Mouse (Mus musculus) lung, postnatal 10 days (tissue): ENCODE measurements at regions not wholly inside any gene's neighbourhood (a gene's known extent, or its start where the extent isn't known, plus 50 kb on each side); places are given as distances from the start of the nearest gene placed in this dataset.
A peak's percentile ranks its signal among the peaks of the same experiment; 100 is the strongest.

ENCODE experiments used
- DNase-seq: peaks from one replicate; pipeline ENCODE4 v3.0.0; 2021

DNA sequence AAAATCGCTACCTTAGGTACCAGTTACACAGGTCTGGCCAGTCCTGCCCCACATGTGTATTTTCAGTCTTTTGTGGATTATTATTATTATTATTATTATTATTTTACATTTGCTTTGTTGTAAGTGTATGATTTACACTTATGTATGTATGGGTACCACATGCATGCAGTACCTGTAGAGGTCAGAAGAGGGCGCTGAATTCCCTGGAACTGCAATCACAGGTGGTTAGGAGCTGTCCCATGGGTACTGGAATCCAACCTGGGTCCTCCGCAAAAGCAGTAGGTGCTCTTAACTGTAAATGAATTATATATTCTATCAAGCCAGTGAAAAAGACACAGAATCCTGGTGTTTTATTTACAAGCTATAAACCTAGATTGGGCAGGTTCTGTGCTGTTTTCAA lies 131.4 kb upstream of the Psmd7 start:
- no peak for DNase-seq

DNA sequence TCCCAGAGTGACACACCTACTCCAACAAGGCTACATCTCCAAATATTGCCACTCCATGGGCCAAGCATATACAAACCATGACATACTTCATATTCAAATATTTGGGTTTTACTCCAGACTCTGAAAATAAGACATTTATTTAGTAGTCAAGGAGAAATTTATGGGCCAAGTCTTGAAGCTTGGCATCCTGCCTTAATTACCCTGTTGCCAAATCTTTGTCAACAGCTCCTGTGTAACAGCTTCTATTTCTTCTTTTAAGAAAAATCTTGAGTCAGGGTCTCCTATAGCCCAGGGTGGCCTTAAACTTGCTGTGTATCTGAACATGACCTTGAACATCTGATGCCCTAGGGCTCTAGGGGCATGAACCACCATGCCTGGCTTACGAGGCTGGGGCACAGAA lies 138.5 kb upstream of the Psmd7 start:
- DNase-seq: no peak

DNA sequence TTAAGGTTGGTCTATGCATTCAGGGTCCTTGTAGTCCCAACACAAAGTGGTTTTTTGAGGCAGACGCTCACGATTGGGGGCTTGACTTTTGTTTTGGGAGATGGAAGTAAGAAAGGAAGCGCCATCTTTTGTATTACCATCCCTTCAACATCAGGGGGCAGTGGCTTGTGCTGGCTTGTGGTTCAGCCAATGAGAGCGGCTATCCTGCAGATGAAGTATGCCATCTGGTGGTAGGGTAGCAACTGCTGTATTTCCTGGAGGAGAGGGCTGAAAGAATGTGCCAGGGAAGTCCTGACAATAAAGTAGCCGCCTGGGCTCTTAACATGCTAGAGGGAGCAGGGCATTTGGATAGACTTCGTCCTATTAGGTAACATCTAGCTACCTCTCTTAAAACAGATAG lies 139.0 kb upstream of the Psmd7 start:
- DNase-seq: no peak

DNA sequence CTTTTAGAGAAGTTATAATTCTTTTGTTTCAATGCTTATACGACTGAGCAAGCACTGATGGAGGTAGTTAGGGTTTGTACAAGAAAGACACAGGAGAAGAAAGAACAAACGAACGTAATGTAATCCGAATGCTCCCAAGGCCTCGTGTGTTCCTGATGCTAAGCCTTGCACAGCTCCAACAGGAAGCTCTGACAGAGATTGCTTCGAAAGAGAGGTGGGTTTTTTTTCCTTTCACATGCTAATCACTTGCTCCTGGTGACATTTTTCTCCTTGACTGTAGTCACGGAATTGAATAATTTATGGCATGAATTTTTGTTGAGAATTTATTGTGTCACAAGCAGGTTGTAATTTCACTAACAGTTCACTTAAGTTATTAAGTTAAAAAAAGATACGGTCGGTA lies 150.8 kb upstream of the Psmd7 start:
- DNase-seq: no peak

DNA sequence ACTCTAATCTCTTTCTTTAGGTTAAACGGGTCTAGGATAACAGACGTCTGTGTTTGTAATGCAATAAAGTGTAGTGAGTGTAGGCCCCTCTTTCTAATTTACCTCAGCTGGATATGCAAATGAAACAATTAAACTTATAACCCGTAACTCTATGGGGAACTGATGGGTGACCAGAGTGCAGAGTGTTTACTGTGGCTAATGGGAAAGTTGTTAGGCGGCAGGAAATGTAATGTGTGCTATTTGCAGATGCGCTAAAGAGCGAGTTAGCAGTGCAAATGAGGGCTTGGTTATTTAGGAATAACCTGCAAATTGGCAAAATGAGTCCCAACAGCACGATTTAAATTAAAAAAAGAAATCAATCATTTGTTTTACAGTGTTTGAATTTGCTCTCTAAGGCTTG lies 168.8 kb upstream of the Psmd7 start:
- DNase-seq: no peak

DNA sequence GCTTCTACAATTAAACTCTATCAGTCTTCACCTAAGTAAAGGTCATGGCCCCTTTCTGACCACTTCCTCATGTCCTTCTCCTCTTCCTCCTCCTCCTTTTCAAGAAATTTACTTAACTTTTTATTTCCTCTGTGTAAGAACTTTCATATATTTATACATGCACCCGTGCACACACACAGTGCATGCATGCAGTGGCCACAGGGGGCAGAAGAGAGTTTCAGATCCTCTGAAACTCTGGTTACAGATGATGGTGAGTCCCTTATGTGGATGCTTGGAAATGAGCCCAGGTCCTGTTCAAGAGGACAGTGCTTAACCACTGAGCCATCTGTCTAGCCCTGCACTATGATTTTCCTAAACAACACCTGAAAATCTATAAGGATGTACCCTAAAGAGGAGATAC lies 170.4 kb upstream of the Psmd7 start:
- DNase-seq: no peak

DNA sequence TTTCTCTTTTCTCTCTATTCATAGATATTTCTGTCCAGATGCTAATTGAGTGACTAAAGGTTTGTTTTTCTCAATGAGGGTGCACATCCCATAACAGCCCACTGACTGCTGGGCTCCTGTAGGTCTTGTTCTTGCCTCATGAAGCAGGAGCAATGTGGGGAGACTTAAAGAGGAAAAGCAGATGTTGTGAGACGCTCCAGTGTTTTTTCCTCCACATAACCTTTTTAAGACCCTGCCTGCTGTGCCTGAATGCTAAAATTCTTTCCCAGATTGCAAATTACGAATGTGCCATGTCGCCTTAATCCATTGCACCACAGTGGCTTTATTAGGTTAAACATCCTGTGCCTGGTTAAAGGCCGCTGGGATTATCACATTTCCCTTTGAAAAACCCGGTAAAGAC lies 165.5 kb upstream of the Zfhx3 start:
- DNase-seq: no peak

DNA sequence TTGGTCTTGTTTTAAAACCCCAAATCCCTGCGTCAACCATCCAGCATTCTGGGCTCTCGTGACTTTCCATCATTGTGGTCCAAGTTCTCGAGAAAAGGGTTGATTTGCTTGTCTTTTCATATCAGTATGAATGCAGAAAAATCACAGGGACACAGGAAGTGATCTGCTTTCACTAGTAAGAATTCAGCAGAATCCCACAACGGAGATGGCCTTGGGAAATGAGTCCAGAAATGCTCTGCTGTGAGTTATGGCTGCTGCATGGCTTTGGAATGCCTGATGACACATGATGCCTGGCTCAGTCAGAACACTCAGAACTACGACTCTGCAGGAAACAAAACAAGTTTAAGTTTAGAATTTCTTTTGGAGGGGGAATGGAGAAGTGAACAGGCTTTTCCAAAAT lies 156.7 kb upstream of the Zfhx3 start:
- DNase-seq: peak; percentile 6

DNA sequence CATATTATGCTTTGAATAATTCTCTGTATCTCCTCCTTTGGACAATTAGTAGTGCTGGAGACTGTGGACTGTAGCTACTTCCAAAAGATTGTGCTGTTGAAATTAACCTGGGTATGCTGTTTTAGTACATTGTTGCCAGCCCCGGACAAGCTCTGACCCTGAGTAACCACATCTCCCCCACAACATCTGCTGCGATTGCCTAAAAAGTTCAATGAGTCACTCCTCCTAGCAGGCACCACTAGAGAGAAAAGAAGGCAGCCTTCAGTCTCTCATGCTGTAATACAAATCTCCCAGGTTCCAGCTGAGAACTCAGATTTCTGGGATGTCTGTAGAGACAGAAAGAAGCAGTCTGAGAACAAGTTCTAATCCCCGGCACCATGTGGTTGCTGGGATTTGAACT lies 150.2 kb upstream of the Zfhx3 start:
- DNase-seq: no peak

DNA sequence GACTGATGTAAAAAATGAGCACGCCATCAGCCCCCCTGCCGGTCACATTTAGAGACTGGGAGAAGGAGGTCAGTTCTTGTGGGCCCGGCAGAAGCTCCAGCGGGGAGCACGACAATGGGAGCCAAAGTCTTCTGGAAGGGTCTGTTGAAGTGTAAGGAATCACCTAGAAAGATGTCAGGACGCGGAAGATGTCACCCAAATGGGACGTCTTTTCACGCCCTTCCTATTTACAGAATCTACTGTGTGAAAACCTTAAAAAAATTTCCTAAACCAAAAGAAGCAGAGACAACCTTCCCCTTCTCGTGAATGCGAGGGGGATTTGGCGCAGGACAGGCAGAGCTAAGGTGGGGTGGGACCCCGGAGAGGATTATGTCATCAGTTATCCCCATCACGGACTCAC lies 127.5 kb upstream of the Zfhx3 start:
- no peak for DNase-seq

DNA sequence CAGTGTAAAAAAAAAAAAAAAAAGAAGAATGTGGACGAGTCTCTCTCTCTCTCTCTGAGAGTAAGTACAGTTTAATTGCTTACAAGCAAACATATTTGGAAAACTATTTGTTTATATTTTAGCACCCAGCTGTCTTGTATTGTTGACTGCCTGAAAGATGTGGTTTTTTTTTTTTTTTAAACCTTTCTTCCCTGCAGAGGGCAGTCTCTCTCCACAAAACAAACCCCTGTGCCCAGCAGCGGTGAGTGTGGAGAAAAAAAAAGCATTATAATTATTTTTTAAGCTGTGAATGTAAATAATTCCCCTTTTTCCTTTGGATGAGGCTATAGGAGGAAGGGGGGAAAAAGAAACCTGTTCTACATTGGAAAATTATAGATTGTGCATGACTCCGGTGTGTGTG lies 126.7 kb upstream of the Zfhx3 start:
- peak; percentile 8 for DNase-seq

DNA sequence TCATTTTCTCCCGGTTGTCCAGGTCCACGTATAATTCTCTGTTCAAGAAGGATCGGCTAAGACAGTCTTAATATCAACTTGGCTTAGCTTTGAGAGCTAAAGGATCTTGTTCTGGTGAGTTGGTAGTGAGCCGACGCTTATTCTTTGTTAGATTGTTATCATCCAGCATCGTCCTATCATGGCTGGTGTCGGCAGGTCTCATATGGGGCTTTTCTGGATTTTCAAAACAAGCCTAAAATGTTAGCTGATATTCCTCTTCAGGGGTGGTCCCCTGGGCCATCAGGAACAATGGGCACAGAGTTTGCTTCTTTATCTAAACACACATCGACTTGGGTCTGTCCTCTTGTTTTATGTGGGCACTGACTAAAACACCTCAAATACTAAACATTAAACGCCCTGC lies 124.6 kb upstream of the Zfhx3 start:
- DNase-seq: no peak

DNA sequence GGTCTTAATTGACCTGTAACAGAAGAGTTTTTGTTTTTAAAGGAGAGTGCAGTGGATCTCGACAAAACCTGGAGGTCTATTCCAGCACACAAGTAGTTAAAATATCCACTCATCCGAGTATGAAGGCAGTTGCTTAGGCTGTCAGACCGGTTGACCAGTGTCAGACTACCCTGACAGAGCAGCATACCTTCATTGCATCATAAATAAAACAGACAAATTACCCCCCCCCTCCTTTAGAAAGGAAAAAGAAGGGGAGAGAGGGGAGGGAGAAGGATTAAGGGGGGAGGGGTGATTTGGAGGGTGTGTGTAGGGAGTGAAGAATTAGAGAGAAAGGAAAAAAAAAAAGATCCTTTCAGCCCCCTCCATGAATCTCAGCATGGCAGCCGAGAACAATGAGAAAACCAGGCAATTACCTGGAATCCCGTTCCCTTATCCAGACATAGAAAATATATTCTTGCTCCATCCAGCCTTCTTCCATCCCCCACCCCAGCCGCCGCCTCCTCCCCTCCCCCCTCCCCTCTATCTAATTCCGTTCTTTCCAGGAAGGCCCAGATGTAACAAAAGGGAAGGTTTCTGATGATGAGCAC lies 122.2 kb upstream of the Zfhx3 start:
- DNase-seq: peak; percentile 3

DNA sequence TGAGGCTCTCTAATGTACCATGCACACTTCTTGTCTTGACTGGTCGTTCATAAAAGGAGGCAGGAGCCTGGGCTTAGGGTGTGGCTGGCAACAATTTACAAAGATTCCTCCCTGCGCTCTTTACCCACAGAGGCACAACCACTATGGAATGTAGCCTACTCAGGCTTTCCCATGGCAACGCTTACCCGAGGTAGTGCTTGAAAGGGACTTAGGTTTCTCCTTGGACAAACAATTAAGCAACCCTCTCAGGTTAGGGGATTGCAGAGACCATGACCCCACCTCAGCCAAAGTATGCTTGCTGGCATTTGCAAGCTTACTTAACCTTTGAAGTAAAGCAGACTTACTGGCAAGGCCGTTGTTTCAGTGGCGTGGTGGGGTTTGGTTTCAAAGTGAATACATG lies 120.9 kb upstream of the Zfhx3 start:
- peak; percentile 65 for DNase-seq

DNA sequence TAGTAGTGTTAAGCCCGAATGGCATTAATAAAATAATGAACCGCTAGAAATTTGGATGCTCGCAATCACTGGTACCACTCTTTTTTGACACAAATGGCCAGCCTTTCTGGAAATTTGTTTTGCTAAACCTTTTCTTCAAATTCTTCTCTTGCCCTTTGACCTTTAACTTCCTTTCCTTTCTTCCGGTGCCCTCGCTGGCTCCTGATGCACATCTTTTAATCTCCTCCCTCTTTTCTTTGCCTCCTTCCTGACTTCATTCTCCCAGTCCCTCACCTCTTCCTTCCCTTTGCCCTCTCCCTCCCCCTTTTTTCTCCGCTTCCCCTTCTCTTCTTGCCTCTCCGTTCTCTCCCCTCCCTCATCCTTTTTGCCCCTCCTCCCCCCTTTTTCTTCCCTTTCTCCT lies 118.3 kb upstream of the Zfhx3 start:
- DNase-seq: no peak

DNA sequence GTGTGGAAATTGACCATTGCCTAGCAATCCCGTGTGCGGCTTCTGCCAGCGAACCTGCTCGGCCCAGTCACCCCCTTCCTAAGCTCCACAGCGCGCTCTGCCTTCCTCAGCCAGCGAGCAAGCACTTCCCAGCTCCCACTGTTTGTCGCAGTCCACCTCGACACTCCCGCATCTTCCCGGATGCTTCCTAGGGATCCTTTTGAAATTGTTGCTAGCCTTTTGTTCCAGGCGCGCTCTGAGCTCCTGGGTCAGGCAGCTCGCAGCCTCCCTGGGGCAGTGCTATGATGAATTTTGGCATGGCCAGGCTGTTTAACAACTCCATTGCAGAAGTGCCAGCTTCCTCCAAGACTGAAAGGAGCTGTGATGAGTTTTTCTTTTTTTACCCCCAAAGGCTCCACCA lies 117.8 kb upstream of the Zfhx3 start:
- peak; percentile 3 for DNase-seq

DNA sequence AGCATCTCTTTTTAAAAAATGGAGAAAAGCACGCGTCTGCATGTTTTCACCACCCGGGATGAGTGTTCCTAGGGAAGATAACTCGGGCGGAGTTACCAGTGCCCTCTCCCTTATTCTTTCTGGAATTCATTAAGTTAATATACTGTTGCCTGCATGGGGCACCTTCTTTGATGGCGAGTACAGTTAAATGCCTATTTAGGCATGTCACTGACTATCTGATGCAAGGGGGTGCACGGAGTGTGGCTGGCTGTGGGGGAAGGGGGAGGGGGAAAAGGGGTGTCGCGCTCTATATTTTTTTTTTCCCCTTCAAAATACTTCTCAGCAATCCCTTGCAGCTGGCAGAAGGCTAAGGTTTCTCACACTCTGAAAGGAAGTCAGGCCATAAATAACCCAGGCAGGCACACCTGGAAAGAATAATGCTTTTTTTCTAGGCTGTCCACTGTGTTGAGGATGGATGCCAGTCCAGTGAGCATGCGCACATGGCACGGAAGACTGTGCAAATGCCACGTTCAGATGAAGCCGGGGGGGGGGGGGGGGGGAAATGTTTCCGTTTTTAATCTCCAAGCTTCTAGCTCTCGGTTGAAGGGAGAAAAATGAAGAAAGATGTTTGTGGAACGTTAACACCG lies 114.8 kb upstream of the Zfhx3 start:
- no peak for DNase-seq

DNA sequence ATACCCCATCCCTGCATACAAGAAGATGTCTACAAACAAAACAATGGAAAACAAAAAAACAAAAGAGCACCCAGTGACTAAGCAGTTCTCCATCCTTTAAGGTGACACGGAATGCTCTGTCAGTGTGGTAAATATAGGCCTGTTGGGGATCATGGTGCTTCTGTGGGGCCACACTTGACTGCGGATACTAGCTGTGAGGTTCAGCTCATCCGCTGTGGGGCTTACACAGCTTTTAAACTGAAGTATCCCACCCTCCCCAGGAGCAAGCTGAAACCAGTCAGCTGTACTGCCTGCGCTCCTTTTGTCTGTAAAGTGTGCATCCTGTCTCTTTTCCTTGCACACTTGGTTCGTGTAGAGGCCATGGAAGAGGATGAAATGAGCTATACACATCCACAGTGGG lies 113.9 kb upstream of the Zfhx3 start:
- DNase-seq: no peak

DNA sequence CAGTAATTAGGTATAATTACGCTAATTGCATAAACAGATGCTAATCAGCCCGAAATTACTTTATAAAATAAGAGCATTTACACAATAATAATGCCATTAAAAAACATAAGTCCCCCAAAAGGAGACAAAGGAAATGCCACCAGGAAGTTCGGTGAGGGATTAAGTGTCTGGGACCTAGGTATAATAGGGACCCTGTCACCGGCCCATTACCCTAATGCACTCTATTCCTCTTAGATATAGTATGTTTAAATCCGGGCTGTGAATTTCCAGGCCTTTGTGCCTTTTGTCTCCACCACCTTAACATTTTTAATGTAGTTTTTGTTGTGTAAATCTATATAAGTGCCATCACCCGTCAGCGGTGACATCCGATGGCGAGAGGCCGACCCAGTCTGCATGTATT lies 109.0 kb upstream of the Zfhx3 start:
- no peak for DNase-seq

DNA sequence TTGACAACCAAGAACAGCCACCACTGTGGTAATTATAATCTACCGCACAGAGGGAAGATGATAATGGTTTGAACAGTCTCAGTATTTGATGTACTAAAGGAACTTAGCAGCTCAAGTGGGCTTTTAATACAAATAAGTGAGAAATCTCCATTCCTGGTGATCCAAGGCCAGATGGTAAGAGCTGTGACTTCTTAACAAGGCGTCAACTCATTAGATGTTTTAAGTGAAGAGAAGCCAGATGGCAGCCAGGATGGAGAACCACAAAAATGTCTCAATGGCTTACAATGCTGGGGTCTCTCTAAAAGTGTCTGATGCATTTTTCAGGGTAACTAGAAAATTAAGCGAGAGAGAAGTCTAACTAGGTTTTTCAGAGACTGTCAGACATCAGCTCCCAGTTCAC lies 96.3 kb upstream of the Zfhx3 start:
- DNase-seq: no peak

DNA sequence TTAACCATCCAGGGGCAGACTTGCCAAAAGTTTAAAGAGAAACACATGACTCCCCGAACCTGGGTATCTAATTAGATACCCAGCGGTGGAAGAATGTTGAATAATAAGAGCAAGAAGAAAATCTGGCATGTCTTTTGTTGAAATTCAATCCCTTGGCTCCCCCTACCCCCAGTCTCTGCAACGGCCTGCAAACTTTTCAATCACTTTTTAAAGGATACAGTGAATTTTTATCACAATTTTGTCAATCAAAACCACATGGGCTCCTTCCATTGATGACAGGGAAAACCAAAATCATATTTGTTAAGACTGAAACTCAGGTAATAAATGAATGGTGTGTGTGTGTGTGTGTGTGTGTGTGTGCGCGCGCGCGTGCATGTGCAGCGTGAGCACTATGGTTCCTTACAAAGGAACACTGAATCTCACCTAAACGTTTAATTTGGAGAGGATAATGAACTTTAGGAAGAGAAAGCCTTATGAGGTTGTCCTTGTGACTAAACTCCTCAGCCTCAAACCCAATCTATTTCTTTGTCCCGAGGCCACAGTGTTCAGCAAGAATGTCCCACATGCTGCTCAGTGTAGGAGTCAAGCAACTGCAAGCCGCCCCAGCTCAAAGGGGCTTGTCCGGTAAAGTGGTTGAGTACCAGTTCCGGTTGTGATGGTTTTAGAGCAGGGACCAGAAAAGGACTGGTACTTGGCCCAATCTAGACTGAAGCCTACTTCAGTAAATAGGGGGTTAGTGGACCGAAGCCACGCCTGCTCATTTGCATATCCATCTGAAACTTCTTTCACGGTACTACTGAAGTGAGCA lies 91.0 kb upstream of the Zfhx3 start:
- no peak for DNase-seq

DNA sequence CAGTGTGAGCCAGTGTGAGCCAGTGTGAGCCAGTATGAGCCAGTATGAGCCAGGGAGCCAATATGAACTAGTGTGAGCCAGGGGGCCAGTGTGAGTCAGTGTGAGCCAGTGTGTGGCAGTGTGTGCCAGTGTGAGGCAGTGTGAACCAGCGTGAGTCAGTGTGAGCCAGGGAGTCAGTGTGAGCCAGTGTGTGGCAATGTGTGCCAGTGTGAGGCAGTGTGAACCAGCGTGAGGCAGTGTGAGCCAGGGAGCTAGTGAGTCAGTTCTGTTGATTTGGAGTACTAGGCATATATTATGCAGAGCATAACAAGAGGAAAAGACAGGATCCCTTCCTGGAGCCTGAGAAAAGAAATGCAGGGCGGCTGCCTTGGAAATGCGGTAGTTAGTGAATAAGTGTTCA lies 82.7 kb upstream of the Zfhx3 start:
- no peak for DNase-seq

DNA sequence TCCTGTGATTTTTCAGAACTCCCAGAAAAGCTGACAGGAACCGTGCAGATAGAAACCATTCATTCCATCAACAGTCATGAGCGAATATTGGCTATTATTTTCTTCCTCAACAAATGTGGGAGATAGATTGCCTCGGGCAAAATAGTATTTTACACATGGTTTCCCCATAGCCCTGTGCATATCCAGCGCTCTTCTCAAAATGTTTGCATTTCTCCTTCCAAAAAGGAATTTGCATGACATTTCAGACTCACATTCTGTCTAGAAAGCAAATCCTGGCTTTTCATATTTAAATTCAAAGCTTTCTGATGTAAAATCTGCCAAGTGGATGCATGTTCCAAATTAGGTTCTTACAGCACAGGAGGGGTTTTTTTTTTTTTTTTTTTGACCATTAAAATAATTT lies 82.2 kb upstream of the Zfhx3 start:
- DNase-seq: no peak

DNA sequence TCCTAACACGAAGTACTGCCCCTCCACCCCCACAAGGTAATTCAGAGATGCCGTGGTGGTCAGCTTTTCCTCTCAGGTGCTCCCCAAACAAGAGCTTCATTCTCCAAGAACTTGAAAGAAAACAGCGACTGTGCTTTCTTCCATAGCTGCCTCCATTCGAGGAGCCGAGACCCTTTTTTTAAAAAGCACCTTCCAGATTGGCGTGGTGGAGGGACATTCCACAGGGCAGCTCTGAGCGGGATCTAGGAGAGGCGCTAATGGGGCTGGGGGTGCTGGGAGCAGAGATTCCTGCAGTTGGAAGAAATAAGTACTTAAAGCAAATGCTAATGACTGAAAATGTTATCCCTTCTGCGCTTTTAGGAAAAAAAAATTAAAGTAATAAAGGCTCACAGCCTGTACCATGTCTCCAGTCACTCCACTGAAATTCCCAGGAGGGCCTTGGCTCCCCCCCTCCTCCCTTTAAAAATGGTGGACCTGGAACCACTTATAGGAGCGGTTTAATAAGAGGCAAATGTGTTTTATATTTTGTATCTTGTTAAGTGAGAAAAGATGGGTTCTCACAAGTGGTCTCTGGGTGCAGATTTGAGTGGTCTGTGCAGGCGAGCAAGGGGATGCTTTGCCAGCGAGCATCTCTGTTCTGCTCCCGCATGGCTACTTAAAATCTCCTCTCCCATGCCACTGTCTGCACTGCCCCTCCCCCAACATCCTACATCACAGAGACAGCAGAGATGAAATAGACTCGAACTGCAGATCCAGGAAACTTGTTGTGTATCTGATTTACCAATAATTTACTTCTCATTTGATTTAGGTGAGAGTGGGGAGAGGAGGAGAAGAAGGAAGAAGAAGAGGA lies 77.4 kb upstream of the Zfhx3 start:
- peak; percentile 5 for DNase-seq
